Mouse (Mus musculus) cerebellum, postnatal 36 days (tissue): Measurements from ENCODE around the gene Ss18l2.

ENCODE experiments used
- DNase-seq, 2 experiments: peaks; one replicate each; pipeline ENCODE4 v3.0.0; 2021 to 2022; ENCODE audit warnings: mixed read lengths in 2 of 2

Gene Ss18l2

DNA sequence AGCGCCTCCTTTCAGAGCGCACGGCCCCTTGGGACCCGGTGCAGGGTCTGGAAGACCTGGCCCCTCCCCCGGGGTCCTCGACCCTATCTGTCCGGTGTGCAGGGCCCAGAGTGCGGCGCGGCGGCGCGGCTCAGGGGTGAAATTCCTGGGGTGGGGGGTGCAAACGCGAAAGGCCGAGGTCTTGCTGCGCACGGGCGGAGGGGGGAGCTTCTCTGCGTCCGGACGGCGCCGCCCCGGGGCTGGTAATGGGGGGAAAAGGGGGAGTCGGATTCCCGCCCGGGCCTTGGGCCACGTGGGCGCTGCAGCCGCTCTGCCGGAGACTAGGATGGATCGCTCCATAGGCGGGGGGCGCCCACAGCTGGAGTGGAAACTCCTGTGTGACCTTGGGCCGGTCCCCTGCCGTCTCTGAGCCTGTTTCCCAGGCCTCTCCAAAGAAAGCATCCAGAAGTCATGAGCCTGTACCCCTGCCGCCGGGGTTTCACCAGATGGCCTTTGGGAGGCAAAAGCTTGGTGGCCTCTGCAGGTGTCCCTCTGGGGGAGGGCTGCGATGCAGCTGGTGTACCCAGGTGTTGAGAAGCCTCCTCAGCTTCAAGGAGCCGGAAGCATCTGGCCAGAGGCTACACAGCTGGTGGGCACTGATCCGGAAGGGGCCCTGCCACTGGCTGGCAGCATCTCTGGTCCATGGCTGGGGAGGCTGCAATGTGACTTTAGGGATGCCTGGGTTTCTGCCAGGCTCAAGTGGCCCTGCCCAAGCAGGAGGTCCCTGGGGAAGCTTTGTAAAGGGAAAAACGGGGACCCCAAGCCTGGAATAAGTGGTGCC, 50.4 kb downstream of the Ss18l2 start:
- peak in 1 of 2 experiments; percentile 44 for DNase-seq

DNA sequence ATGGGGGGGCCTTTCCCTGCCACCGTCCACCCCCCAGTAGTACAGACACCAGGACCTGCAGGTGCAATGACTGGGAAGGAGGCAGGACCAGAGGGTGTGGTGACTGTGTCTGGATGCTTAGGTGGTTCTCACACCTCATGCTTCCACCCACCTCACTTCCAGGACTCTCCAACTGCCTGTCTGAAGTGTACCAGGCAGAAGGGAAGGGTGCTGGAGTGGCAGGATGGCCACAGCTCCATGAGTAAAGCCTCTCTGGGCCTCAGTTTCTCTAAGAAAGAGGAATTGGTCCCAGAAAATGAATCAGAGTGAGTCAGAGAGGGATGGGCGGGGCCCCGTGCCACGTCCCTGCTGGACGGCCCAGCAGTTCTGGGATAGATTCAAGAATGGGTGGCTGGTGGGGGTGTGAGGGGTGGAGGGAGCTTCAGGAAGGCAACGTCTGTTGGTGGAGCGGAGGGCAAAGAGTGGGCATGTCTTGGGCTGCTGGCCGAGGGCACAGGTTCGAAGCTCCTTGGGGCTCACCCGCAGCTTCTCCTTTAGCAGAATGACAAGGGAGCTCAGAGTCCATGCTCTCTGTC, 51.0 kb downstream of the Ss18l2 start:
- DNase-seq: no peak

DNA sequence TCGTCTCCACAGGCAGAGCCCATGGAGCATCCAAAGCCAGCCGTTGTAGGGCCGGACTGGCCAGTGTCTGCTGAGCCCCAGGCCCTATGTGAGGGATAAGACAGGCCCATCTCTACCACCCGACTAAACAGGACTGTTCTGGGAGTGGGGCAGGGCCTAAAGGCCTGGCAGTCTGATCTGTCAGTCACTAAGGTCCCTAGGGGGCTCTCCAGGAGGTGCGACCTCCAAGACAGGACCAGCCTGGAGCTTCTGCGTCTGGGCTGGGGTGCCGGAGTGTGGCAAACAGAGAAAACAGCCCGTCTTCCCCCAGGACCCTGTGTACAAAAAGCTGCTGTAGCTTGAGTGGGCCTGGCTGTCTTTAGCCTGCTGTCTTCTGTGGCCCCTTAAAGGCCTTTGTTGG, 51.7 kb downstream of the Ss18l2 start:
- DNase-seq: no peak

DNA sequence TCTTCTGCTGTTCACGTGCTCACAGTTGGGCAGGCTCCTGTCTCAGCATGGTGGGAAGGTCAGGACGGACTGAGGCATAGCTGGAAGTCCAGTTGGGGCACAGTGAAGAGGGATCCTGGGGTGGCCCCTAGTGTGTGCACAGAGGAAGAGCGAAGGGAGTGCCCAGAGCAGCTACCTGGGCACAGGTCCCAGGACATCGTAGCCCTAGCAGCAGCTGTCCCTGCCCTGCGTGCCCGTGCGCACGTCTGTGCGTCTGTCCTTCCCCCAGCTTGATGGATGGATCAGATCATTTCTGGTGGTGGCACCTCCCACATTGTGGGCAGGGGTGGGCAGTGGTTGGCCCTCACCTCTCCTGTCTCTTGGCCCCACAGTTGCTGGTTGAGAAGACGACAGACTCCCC, 52.1 kb downstream of the Ss18l2 start:
- DNase-seq: no peak

DNA sequence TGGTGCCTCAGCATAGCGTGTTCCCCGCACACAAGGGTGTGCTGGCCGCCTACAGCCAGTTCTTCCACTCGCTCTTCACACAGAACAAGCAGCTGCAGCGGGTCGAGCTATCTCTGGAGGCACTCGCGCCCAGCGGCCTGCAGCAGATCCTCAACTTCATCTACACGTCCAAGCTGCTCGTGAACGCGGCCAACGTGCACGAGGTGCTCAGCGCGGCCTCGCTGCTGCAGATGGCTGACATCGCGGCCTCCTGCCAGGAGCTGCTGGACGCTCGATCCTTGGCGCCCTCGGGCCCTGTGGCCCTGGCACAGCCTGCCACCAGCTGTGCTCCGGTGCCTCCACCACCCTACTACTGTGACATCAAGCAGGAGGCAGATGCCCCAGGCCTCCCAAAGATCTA, 52.6 kb downstream of the Ss18l2 start:
- no peak for DNase-seq
